Mouse (Mus musculus) testis, adult 2 months (tissue): ENCODE measurements at regions not wholly inside any gene's neighbourhood (a gene's known extent, or its start where the extent isn't known, plus 50 kb on each side); places are given as distances from the start of the nearest gene placed in this dataset.

ENCODE experiments used
- CTCF ChIP-seq: fragments of 200-500 bp; IDR thresholded peaks from 2 replicates; pipeline ENCODE4 v1.5.1; 2012; ENCODE audit warnings: low read depth, mild to moderate bottlenecking, inconsistent platforms, low read length, moderate library complexity; ENCODE audit not compliant: control insufficient read depth, insufficient read depth, insufficient replicate concordance
- POLR2A ChIP-seq: fragments of 200-500 bp; IDR thresholded peaks from 2 replicates; pipeline ENCODE4 v1.6.1; 2012; ENCODE audit warnings: low read depth, mild to moderate bottlenecking, inconsistent platforms, low read length, moderate library complexity; ENCODE audit not compliant: control insufficient read depth

GRCm38 (mm10) chr19:15299474-15299873, 647.7 kb downstream of the Psat1 start:
- TF ChIP-seq CTCF (no peak), POLR2A (no peak)
